Mouse (Mus musculus) heart, embryonic 16.5 days (tissue): ENCODE measurements around the gene Grk6. TPM values are rescaled to one million over a fixed set of nuclear protein-coding genes. Genes with fewer than 3 reads are reported as not detected.

ENCODE experiments used
- ATAC-seq: fragments of 200-750 bp; cut with Nextera tagmentation; replicated peaks from 2 replicates; pipeline ENCODE4 v1.8.0; 2017; ENCODE audit warnings: moderate number of reproducible peaks; ENCODE audit not compliant: insufficient read depth, low FRiP score; ENCODE audit errors: extremely low read depth
- H3K27ac ChIP-seq: fragments of 300-500 bp; sonication (generic); 2 replicates; pipeline ENCODE4 v1.5.1; 2014; ENCODE audit warnings: mild to moderate bottlenecking, low read length, control low read depth, moderate library complexity
- H3K27me3 ChIP-seq: fragments of 300-500 bp; sonication (generic); 2 replicates; pipeline ENCODE4 v1.6.1; 2014; ENCODE audit warnings: low read length, mixed read lengths; ENCODE audit not compliant: control insufficient read depth, insufficient read depth
- H3K36me3 ChIP-seq: fragments of 300-500 bp; sonication (generic); 2 replicates; pipeline ENCODE4 v1.6.1; 2014; ENCODE audit not compliant: control insufficient read depth, insufficient read depth
- H3K4me1 ChIP-seq: fragments of 300-500 bp; sonication (generic); 2 replicates; pipeline ENCODE4 v1.6.1; 2014; ENCODE audit warnings: low read length, mixed read lengths; ENCODE audit not compliant: control insufficient read depth, insufficient read depth
- H3K4me2 ChIP-seq: fragments of 300-500 bp; sonication (generic); 2 replicates; pipeline ENCODE4 v1.6.1; 2014; ENCODE audit warnings: low read depth, mild to moderate bottlenecking, control low read depth, low read length
- H3K4me3 ChIP-seq: fragments of 300-500 bp; sonication (generic); 2 replicates; pipeline ENCODE4 v1.5.1; 2014; ENCODE audit warnings: mild to moderate bottlenecking, control low read depth, low read length
- H3K9ac ChIP-seq: fragments of 300-500 bp; sonication (generic); 2 replicates; pipeline ENCODE4 v1.6.1; 2014; ENCODE audit warnings: low read length, control low read depth
- H3K9me3 ChIP-seq: fragments of 300-500 bp; sonication (generic); replicated peaks from 2 replicates; pipeline ENCODE4 v1.6.1; 2016; ENCODE audit warnings: low read length; ENCODE audit not compliant: control insufficient read depth
- WGBS: fragments of 180-500 bp; shearing (Covaris S2); extraction: QIAGEN DNeasy Blood & Tissue Kit; methylation state at CpG from one replicate; pipeline ENCODE4 v1.1.7; 2014; 5-methylcytosine and 5-hydroxymethylcytosine counted together
- polyA plus RNA-seq: library from polyadenylated mRNA; unstranded; fragments of >200 nt; fragmentation: Nextera tagmentation; extraction: Ambion mirVana; gene quantifications from 2 replicates; pipeline ENCODE4 v1.2.1, GENCODE M21; 2015

Gene Grk6
- polyA plus RNA-seq, 1 experiment from 2014 or later, result 11.4 TPM

- no peaks in the 10 kb centered on the region for H3K9me3 ChIP-seq
- WGBS, result 65% methylated on average over 9 of the region's 9 CpGs
- H3K4me1 ChIP-seq, result peaks cover 15% of the 10 kb centered on the region
- no peak overlapping the region for H3K4me2 ChIP-seq
- H3K4me3 ChIP-seq, result no peak overlapping the region
- ATAC-seq, result no peak
- no peak overlapping the region for H3K9ac ChIP-seq
- H3K36me3 ChIP-seq, result peaks cover 5% of the 10 kb centered on the region; the same call in 1 of the 2 replicates
- H3K27me3 ChIP-seq, result peaks cover 45% of the 10 kb centered on the region
- no peak overlapping the region for H3K27ac ChIP-seq
These were observed 25.5 kb downstream of the Grk6 start for GRCm38 (mm10) chr13:55470372-55470771.

- Histone ChIP-seq H3K4me1 (peaks cover 15% of the 10 kb centered on the region), H3K27ac (no peak overlapping the region), H3K9me3 (no peaks in the 10 kb centered on the region), H3K4me3 (peak overlapping the region; percentile 63), H3K9ac (peak overlapping the region; percentile 71), H3K4me2 (peak overlapping the region; percentile 98), H3K27me3 (peaks cover 44% of the 10 kb centered on the region), H3K36me3 (peaks cover 13% of the 10 kb centered on the region; the same call in 1 of the 2 replicates)
- WGBS, result 1% methylated on average over 54 of the region's 54 CpGs
- peak; percentile 66 for ATAC-seq
These were observed 26.4 kb downstream of the Grk6 start for GRCm38 (mm10) chr13:55471156-55471818.

DNA sequence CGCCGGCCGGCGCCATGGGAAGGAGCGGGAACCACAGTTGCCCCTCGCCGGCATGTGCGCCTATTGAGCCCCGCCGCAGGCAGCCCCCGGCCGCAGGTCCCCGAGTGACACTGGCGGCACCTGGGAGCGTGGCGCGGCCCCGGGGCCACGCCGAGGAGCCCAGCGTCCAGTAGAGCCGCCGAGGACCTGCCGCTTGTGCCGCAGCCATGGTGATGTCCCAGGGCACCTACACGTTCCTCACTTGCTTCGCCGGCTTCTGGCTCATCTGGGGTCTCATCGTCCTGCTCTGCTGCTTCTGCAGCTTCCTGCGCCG is 26.9 kb downstream of the Grk6 start:
- Histone ChIP-seq H3K9ac (peak overlapping the region; percentile 71), H3K9me3 (no peaks in the 10 kb centered on the region), H3K27me3 (peaks cover 46% of the 10 kb centered on the region), H3K27ac (no peak overlapping the region), H3K4me1 (peaks cover 15% of the 10 kb centered on the region), H3K36me3 (peaks cover 13% of the 10 kb centered on the region; the same call in 1 of the 2 replicates), H3K4me2 (peak overlapping the region; percentile 98), H3K4me3 (peak overlapping the region; percentile 63)
- ATAC-seq, result peak; percentile 5; the same call in 1 of the 2 replicates
- 0% methylated on average over 31 of the region's 31 CpGs for WGBS

DNA sequence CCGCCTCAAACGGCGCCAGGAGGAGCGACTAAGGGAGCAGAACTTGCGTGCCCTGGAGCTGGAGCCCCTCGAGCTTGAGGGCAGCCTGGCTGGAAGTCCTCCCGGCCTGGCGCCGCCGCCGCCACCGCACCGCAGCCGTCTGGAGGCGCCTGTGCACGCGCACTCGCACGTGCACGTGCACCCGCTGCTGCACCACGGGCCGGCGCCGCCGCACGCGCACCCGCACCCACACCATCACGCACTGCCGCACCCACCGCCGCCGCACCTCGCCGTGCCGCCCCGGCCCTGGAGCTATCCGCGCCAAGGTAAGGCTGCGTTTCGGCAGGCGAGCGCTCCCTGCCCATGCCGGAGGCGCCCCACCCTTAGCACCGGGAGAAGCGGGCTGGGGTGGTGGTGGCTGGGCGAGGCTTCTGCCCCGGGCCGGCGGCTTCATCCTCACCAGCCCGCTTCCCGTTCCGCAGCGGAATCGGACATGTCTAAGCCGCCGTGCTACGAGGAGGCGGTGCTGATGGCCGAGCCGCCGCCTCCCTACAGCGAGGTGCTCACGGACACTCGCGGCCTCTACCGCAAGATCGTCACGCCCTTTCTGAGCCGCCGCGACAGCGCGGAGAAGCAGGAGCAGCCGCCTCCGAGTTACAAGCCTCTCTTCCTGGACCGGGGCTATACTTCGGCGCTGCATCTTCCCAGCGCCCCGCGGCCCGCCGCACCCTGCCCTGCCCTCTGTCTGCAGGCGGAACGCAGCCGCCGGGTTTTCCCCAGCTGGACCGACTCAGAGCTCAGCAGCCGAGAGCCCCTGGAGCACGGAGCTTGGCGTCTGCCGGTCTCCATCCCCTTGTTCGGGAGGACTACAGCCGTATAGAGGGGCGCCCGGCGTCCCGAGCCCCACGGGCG is 27.5 kb downstream of the Grk6 start:
- ATAC-seq, result peak; percentile 38
- H3K27ac ChIP-seq, result peak overlapping the region; percentile 14

DNA sequence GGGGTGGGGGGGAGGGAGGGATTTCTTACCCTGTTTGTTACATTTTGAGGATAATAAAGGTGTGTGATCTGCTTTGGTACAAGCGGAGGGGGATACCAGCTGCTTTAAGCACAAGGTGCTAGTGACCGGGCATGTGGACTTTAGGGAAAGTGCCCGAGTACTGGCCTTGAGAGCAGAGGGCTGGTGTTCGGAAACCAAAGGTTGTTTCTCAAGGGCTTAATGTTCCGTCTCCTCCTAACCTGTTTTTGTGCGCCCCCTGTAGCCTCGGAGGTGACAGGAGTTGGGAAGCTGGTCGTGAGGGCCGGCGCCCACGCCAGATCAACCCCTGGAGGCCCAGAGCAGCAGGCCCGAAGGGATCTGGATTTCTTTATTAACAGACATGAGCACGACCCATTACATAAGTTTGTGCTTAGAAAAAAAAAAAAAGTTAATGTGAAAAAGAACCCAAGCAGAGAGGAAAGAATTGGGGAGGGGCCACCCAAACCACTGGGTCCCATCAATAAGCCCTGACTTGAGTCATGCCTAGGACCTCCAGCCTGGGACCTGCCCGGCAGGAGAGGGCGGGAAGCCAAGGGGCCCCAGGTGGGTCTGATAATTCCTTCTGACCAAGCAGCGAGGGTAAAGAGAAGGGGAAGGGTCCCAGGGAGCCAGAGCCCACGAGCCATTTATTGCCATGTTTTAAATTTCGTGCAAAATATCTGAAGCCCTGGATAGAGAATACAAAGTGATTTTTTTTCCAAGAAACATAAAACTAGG is 28.4 kb downstream of the Grk6 start:
- peak overlapping the region; percentile 63 for H3K4me3 ChIP-seq
- no peak overlapping the region for H3K27ac ChIP-seq
- no peak for ATAC-seq
- 29% methylated on average over 18 of the region's 18 CpGs for WGBS
- H3K4me2 ChIP-seq, result peak overlapping the region; percentile 98
- H3K27me3 ChIP-seq, result peaks cover 46% of the 10 kb centered on the region
- no peaks in the 10 kb centered on the region for H3K9me3 ChIP-seq
- H3K4me1 ChIP-seq, result peaks cover 15% of the 10 kb centered on the region
- peaks cover 13% of the 10 kb centered on the region; the same call in 1 of the 2 replicates for H3K36me3 ChIP-seq
- H3K9ac ChIP-seq, result peak overlapping the region; percentile 71

More for the DNA sequence above, 27.5 kb downstream of the Grk6 start:
- H3K4me2 ChIP-seq, result peak overlapping the region; percentile 98
- peak overlapping the region; percentile 71 for H3K9ac ChIP-seq
- H3K36me3 ChIP-seq, result peaks cover 13% of the 10 kb centered on the region; the same call in 1 of the 2 replicates
- H3K27me3 ChIP-seq, result peaks cover 48% of the 10 kb centered on the region
- H3K4me1 ChIP-seq, result peaks cover 15% of the 10 kb centered on the region
- WGBS, result under 1% methylated on average over 101 of the region's 103 CpGs
- no peaks in the 10 kb centered on the region for H3K9me3 ChIP-seq
- peak overlapping the region; percentile 63 for H3K4me3 ChIP-seq

DNA sequence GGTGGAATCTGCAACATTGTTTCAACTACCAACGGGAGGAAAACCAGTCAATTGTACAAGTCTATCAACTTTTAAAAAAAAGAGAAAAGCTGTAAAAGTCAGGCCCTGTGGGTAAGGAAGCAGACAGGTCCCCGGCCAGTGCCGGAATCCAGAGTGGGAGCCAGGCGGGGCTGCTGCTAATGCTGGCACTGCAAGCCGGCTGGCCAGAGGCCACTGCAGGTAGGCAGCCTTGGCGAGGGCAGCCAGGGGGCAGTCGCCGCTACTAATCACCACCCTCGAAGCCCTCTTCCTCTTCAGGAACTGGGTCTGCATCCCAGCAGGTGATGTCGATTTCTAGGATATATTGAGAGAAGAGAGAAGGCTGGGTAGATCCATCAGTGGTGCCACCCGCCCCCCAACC is 29.1 kb downstream of the Grk6 start:
- no peak overlapping the region for H3K27ac ChIP-seq
- H3K4me1 ChIP-seq, result peaks cover 20% of the 10 kb centered on the region
- ATAC-seq, result no peak
- no peak overlapping the region for H3K4me2 ChIP-seq
- peaks cover 13% of the 10 kb centered on the region; the same call in 1 of the 2 replicates for H3K36me3 ChIP-seq
- H3K4me3 ChIP-seq, result no peak overlapping the region
- H3K27me3 ChIP-seq, result peaks cover 49% of the 10 kb centered on the region
- WGBS, result 70% methylated on average over 11 of the region's 11 CpGs
- no peaks in the 10 kb centered on the region for H3K9me3 ChIP-seq
- no peak overlapping the region for H3K9ac ChIP-seq

DNA sequence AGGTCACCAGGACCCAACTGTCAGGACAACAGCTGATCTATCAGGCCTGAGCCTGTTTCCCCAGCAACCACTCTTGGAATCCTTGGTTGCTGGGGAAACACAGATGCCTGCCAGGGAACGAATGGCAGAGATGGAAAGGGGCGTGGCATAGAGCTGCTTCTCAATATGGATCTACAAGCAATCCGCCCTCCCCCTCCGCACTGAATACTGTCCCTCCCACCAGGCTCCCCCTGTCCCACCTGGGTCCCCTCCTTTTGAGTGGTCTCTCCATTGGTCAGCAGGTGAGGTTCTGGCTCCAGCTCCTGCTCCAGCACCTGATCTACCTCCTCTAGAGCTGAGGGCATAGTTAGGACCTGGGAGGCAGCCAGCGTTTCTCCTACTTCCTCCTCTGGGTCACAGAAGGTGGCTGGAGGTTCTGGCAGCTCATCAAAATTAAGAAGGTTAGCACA is 29.8 kb downstream of the Grk6 start:
- no peak for ATAC-seq
- Histone ChIP-seq H3K9me3 (no peaks in the 10 kb centered on the region), H3K4me1 (peaks cover 22% of the 10 kb centered on the region), H3K4me2 (no peak overlapping the region), H3K4me3 (no peak overlapping the region), H3K36me3 (peaks cover 13% of the 10 kb centered on the region; the same call in 1 of the 2 replicates), H3K27me3 (peaks cover 45% of the 10 kb centered on the region), H3K9ac (no peak overlapping the region), H3K27ac (no peak overlapping the region)
- WGBS, result 59% methylated on average over 5 of the region's 5 CpGs

GRCm38 (mm10) chr13:55475750-55476149 is 30.9 kb downstream of the Grk6 start:
- Histone ChIP-seq H3K27me3 (peaks cover 39% of the 10 kb centered on the region), H3K4me2 (no peak overlapping the region), H3K36me3 (peaks cover 23% of the 10 kb centered on the region), H3K4me1 (peaks cover 21% of the 10 kb centered on the region), H3K4me3 (no peak overlapping the region), H3K9me3 (no peaks in the 10 kb centered on the region), H3K27ac (no peak overlapping the region), H3K9ac (no peak overlapping the region)
- 88% methylated on average over 5 of the region's 5 CpGs for WGBS
- ATAC-seq, result no peak
